Mouse (Mus musculus) cortical plate, adult 2 months (tissue): ENCODE data around the gene Stk40.

Experiments used
- CTCF ChIP-seq: fragments of 200-500 bp; IDR thresholded peaks from 2 replicates; pipeline ENCODE4 v1.5.1; 2011; ENCODE audit warnings: mild to moderate bottlenecking, control low read depth, low read length; ENCODE audit not compliant: insufficient read depth; ENCODE audit errors: extremely low read depth
- POLR2A ChIP-seq: fragments of 200-500 bp; IDR thresholded peaks from 2 replicates; pipeline ENCODE4 v1.6.1; 2011; ENCODE audit warnings: mild to moderate bottlenecking, low read length, control low read depth; ENCODE audit not compliant: insufficient read depth; ENCODE audit errors: extremely low read depth

- TF ChIP-seq CTCF (no peak), POLR2A (no peak)
These were observed 20.7 kb upstream of the Stk40 start for GRCm38 (mm10) chr4:126083021-126083420.
